ENCODE assay signal across 10 mouse cellular contexts in genomic region chr4:120189941-120190340, GRCm38 (mm10). TPM values are rescaled to one million over a fixed set of nuclear protein-coding genes. Genes with fewer than 3 reads are reported as not detected.
DNase-seq lines count a peak whose midpoint lies in the region; ATAC-seq lines count a peak whose summit lies in the region.
"Had no signal": no experiment of that assay in that cellular context is flagged by ENCODE, and none has a peak within 500 bp of the region (broad histone marks: within the 10 kb centered on the region; RNA-seq: fewer than 3 reads in every experiment).

No protein-coding gene starts in this region.

- H3K4me1 ChIP-seq in forebrain, embryonic 15.5 days: peaks cover 25% of the 10 kb centered on the region

- peak; percentile 59 for ATAC-seq in forebrain, embryonic 15.5 days (replicated peaks)

- H3K36me3 ChIP-seq in forebrain, embryonic 15.5 days: no peaks in the 10 kb centered on the region

- peak overlapping the region; percentile 88 for H3K27ac ChIP-seq in forebrain, embryonic 15.5 days (replicated peaks)

- H3K27me3 ChIP-seq in forebrain, embryonic 15.5 days: no peaks in the 10 kb centered on the region

- 17% methylated on average over 2 of the region's 2 CpGs for whole genome bisulfite sequencing in forebrain, embryonic 15.5 days

- H3K9me3 ChIP-seq in forebrain, embryonic 15.5 days: no peaks in the 10 kb centered on the region

- no peak overlapping the region for H3K9ac ChIP-seq in forebrain, embryonic 15.5 days (replicated peaks)

- peak; percentile 23 for DNase-seq in gastrocnemius, postnatal 14 days
- DNase-seq in gastrocnemius, adult 18-20 months (ENCODE audit: low spot score): no peak
- peak; percentile 53 to 84 for DNase-seq in layer of hippocampus, postnatal 14 days (ENCODE audit: low spot score in 2 of 2)
- DNase-seq in right cerebral cortex, postnatal 14 days: peak; percentile 28
- no peak for DNase-seq in spleen, adult 12 weeks (ENCODE audit: low spot score)
- DNase-seq in urinary bladder, postnatal 25 days (ENCODE audit: low spot score): no peak
- DNase-seq in adrenal gland, postnatal 10 days: no peak

- intact Hi-C loops in gastrocnemius, postnatal 14 days (cut with DNase I; ENCODE audit: low total_unique reads): no loop called here

- no peak overlapping the region for H3K4me2 ChIP-seq in forebrain, embryonic 15.5 days (replicated peaks)

- H3K4me3 ChIP-seq in forebrain, embryonic 15.5 days: no peak overlapping the region

RNA-seq across cellular contexts. Expression of gene Edn2, which starts 28.9 kb away (rescaled TPM):
- total RNA-seq in gastrocnemius, postnatal 14 days (2021): not detected
- total RNA-seq in gastrocnemius, adult 18-20 months (2021): not detected
- 0.27 TPM in 1 of 2 replicates, not detected in the other for polyA plus RNA-seq in forebrain, embryonic 15.5 days (2015; fragmentation: Nextera tagmentation; extraction: Ambion mirVana)
- total RNA-seq in layer of hippocampus, postnatal 14 days (2021): not detected
- not detected for total RNA-seq in adrenal gland, postnatal 10 days (2021)
- total RNA-seq: hematopoietic stem cell, adult 5-6 weeks had no signal
- polyA plus RNA-seq: C2C12 had no signal

Comparison
In these comparisons a context has a peak if more than half of its experiments do, and no peak if none do; other contexts are left out.
1. DNase-seq: peak in gastrocnemius, postnatal 14 days (single experiment), layer of hippocampus, postnatal 14 days (2 of 2) and right cerebral cortex, postnatal 14 days (single experiment); none in gastrocnemius, adult 18-20 months (single experiment), spleen, adult 12 weeks (single experiment), urinary bladder, postnatal 25 days (single experiment) and adrenal gland, postnatal 10 days (single experiment).